Comparison of ENCODE assay signal across 16 mouse cellular contexts in genomic region chr12:54226341-54226740, GRCm38 (mm10).
"Had no signal": no experiment of that assay in that cellular context is flagged by ENCODE, and none has a peak within 500 bp of the region (broad histone marks: within the 10 kb centered on the region; RNA-seq: fewer than 3 reads in every experiment).

No protein-coding gene starts in this region.

- DNase-seq: kidney, adult 11 months; kidney, adult 8-10 months; kidney, postnatal 10 days; kidney, postnatal 36 days; liver; midbrain, embryonic 14.5 days; thymus, adult 18-20 months; thymus, postnatal 36 days had no signal

- H3K9me3 ChIP-seq: intestine, embryonic 15.5 days; kidney, embryonic 15.5 days; limb, embryonic 10.5 days; limb, embryonic 13.5 days; liver, embryonic 12.5 days; liver, embryonic 15.5 days; neural tube, embryonic 12.5 days had no signal

- ATAC-seq: intestine, embryonic 15.5 days; liver, embryonic 12.5 days had no signal

- H3K36me3 ChIP-seq: intestine, embryonic 15.5 days; kidney, embryonic 15.5 days; limb, embryonic 10.5 days; limb, embryonic 13.5 days; liver, embryonic 12.5 days; liver, embryonic 15.5 days; neural tube, embryonic 12.5 days had no signal

- H3K4me2 ChIP-seq: intestine, embryonic 15.5 days; kidney, embryonic 15.5 days; limb, embryonic 13.5 days; liver, embryonic 12.5 days; liver, embryonic 15.5 days; neural tube, embryonic 12.5 days had no signal

- H3K27ac ChIP-seq: intestine, embryonic 15.5 days; kidney, embryonic 15.5 days; limb, embryonic 10.5 days; limb, embryonic 13.5 days; liver, embryonic 12.5 days; liver, embryonic 15.5 days; macrophage; neural tube, embryonic 12.5 days had no signal

- H3K4me3 ChIP-seq: intestine, embryonic 15.5 days; kidney, embryonic 15.5 days; limb, embryonic 10.5 days; limb, embryonic 13.5 days; liver, embryonic 12.5 days; liver, embryonic 15.5 days; neural tube, embryonic 12.5 days had no signal

- H3K27me3 ChIP-seq: intestine, embryonic 15.5 days; limb, embryonic 13.5 days; liver, embryonic 12.5 days; liver, embryonic 15.5 days; neural tube, embryonic 12.5 days had no signal

- H3K9ac ChIP-seq: intestine, embryonic 15.5 days; kidney, embryonic 15.5 days; limb, embryonic 13.5 days; liver, embryonic 12.5 days; liver, embryonic 15.5 days; neural tube, embryonic 12.5 days had no signal

- H3K4me1 ChIP-seq: intestine, embryonic 15.5 days; kidney, embryonic 15.5 days; limb, embryonic 13.5 days; liver, embryonic 12.5 days; liver, embryonic 15.5 days had no signal
